9 mouse cellular contexts compared by ENCODE assay signal in genomic region chr10:84411122-84412105, GRCm38 (mm10). TPM values are rescaled to one million over a fixed set of nuclear protein-coding genes. Genes with fewer than 3 reads are reported as not detected.
DNase-seq lines count a peak whose midpoint lies in the region; ATAC-seq lines count a peak whose summit lies in the region.
"Had no signal": no experiment of that assay in that cellular context is flagged by ENCODE, and none has a peak within 500 bp of the region (broad histone marks: within the 10 kb centered on the region; RNA-seq: fewer than 3 reads in every experiment).

No protein-coding gene starts in this region.

- no peak overlapping the region for H3K27ac ChIP-seq in kidney, embryonic 14.5 days (ENCODE audit: low read depth, low read length)
- H3K27ac ChIP-seq: limb, embryonic 15.5 days had no signal

- no peak overlapping the region for H3K4me2 ChIP-seq in kidney, embryonic 14.5 days (replicated peaks; ENCODE audit: low read depth, low read length)
- H3K4me2 ChIP-seq: limb, embryonic 15.5 days had no signal

- no peak overlapping the region for H3K4me3 ChIP-seq in kidney, embryonic 14.5 days (ENCODE audit: low read length)
- H3K4me3 ChIP-seq: limb, embryonic 15.5 days had no signal

- ATAC-seq in kidney, embryonic 14.5 days (ENCODE audit: low FRiP score, low TSS enrichment) = no peak

- no peaks in the 10 kb centered on the region for H3K9me3 ChIP-seq in kidney, embryonic 14.5 days (ENCODE audit: control insufficient read depth, low read length)
- H3K9me3 ChIP-seq: limb, embryonic 15.5 days had no signal

- 77% methylated on average over 16 of the region's 16 CpGs for WGBS in kidney, embryonic 14.5 days

- H3K4me1 ChIP-seq in kidney, embryonic 14.5 days (ENCODE audit: control insufficient read depth, insufficient read depth, low read length) = peaks cover 12% of the 10 kb centered on the region; the same call in 1 of the 2 replicates

- H3K27me3 ChIP-seq in kidney, embryonic 14.5 days (ENCODE audit: control insufficient read depth, insufficient read depth, low read length) = no peaks in the 10 kb centered on the region
- H3K27me3 ChIP-seq: limb, embryonic 15.5 days had no signal

- H3K9ac ChIP-seq in kidney, embryonic 14.5 days (ENCODE audit: low read depth, low read length) = no peak overlapping the region
- H3K9ac ChIP-seq: limb, embryonic 15.5 days had no signal

- peak; percentile 55 to 78 for DNase-seq in adrenal gland, adult (ENCODE audit: inconsistent age in 2 of 2, low spot score in 1 of 2)
- DNase-seq in adrenal gland, postnatal 4 days (ENCODE audit: low spot score in 2 of 2) = no peak
- peak; percentile 48 for DNase-seq in kidney, adult 11 months
- peak; percentile 74 for DNase-seq in brain, adult 2 months (ENCODE audit: low read depth, low spot score)
- peak; percentile 49 for DNase-seq in kidney, postnatal 10 days
- no peak for DNase-seq in urinary bladder, adult 18-20 months (ENCODE audit: low spot score in 2 of 2)
- DNase-seq in layer of hippocampus, adult 18-20 months (ENCODE audit: low spot score in 2 of 2) = no peak

- H3K36me3 ChIP-seq in kidney, embryonic 14.5 days (ENCODE audit: control insufficient read depth, insufficient read depth, low read length) = no peaks in the 10 kb centered on the region

RNA-seq across cellular contexts. Expression of gene Nuak1, which starts 29.0 kb away (rescaled TPM):
- total RNA-seq in adrenal gland, postnatal 4 days (2021) = 10 to 100 TPM; 13.4 to 13.5 TPM
- polyA plus RNA-seq in kidney, embryonic 14.5 days (2014; fragmentation: Nextera tagmentation; extraction: Ambion mirVana) = 3.0 and 4.1 TPM in 2 replicates
- 10 to 100 TPM; 62.7 to 66.4 TPM for total RNA-seq in layer of hippocampus, adult 18-20 months (2021)

Comparison
In these comparisons a context has a peak if more than half of its experiments do, and no peak if none do; other contexts are left out.
1. DNase-seq: peak in adrenal gland, adult (2 of 2), kidney, adult 11 months (single experiment), brain, adult 2 months (single experiment) and kidney, postnatal 10 days (single experiment); none in adrenal gland, postnatal 4 days (0 of 2), urinary bladder, adult 18-20 months (0 of 2) and layer of hippocampus, adult 18-20 months (0 of 2).
2. RNA of gene Nuak1, which starts 29.0 kb away (total RNA-seq): 62.7 to 66.4 TPM in layer of hippocampus, adult 18-20 months; 13.4 to 13.5 TPM in adrenal gland, postnatal 4 days; every median in the first group is over 4 times any median in the second.